Mouse (Mus musculus): ENCODE measurements around the gene Vps35.

- TF ChIP-seq CTCF (IDR thresholded peaks at IDR 0.05; ENCODE audit: control insufficient read depth, insufficient read depth, insufficient replicate concordance, low read depth, low read length) = no peak
- TF ChIP-seq POLR2A (IDR thresholded peaks at IDR 0.05; ENCODE audit: control insufficient read depth, low read depth, low read length) = no peak
Observed at GRCm38 (mm10) chr8:85220992-85221391, 78.6 kb downstream of the Vps35 start.
